Mouse (Mus musculus): ENCODE measurements at regions not wholly inside any gene's neighbourhood (a gene's known extent, or its start where the extent isn't known, plus 50 kb on each side); places are given as distances from the start of the nearest gene placed in this dataset.

GRCm38 (mm10) chr3:149395082-149395481 lies 404.7 kb upstream of the Adgrl2 start:
- no peak for DNase-seq (ENCODE audit: extremely low spot score in 1 of 2, low spot score in 2 of 2)
- intact Hi-C loops (cut with DNase I) = no loop called here

GRCm38 (mm10) chr3:149393317-149394172 lies 403.2 kb upstream of the Adgrl2 start:
- intact Hi-C loops (cut with DNase I) = no loop called here
- no peak for DNase-seq (ENCODE audit: extremely low spot score in 1 of 2, low spot score in 2 of 2)

GRCm38 (mm10) chr3:149392164-149392563 lies 401.8 kb upstream of the Adgrl2 start:
- intact Hi-C loops (cut with DNase I) = no loop called here
- no peak for DNase-seq (ENCODE audit: extremely low spot score in 1 of 2, low spot score in 2 of 2)

GRCm38 (mm10) chr3:149387537-149387936 lies 397.2 kb upstream of the Adgrl2 start:
- intact Hi-C loops (cut with DNase I) = no loop called here
- DNase-seq (ENCODE audit: extremely low spot score in 1 of 2, low spot score in 2 of 2) = no peak

- intact Hi-C loops (cut with DNase I) = no loop called here
- no peak for DNase-seq (ENCODE audit: extremely low spot score in 1 of 2, low spot score in 2 of 2)
These were observed 395.7 kb upstream of the Adgrl2 start for GRCm38 (mm10) chr3:149386027-149386426.

GRCm38 (mm10) chr3:149385336-149385735 lies 395.0 kb upstream of the Adgrl2 start:
- DNase-seq (ENCODE audit: extremely low spot score in 1 of 2, low spot score in 2 of 2) = peak in 1 of 2 experiments; percentile 49
- intact Hi-C loops (cut with DNase I) = no loop called here

GRCm38 (mm10) chr3:149381559-149382245 lies 391.3 kb upstream of the Adgrl2 start:
- DNase-seq (ENCODE audit: extremely low spot score in 1 of 2, low spot score in 2 of 2) = peak; percentile 33 to 47
- intact Hi-C loops (cut with DNase I) = no loop called here

- intact Hi-C loops (cut with DNase I) = no loop called here
- no peak for DNase-seq (ENCODE audit: extremely low spot score in 1 of 2, low spot score in 2 of 2)
These were observed 390.7 kb upstream of the Adgrl2 start for GRCm38 (mm10) chr3:149381051-149381450.

- intact Hi-C loops (cut with DNase I) = no loop called here
- DNase-seq (ENCODE audit: extremely low spot score in 1 of 2, low spot score in 2 of 2) = no peak
These were observed 389.6 kb upstream of the Adgrl2 start for GRCm38 (mm10) chr3:149379866-149380472.

- no peak for DNase-seq (ENCODE audit: extremely low spot score in 1 of 2, low spot score in 2 of 2)
- intact Hi-C loops (cut with DNase I) = no loop called here
These were observed 389.0 kb upstream of the Adgrl2 start for GRCm38 (mm10) chr3:149379249-149379865.

GRCm38 (mm10) chr3:149371439-149371838 lies 381.1 kb upstream of the Adgrl2 start:
- intact Hi-C loops (cut with DNase I) = no loop called here
- no peak for DNase-seq (ENCODE audit: extremely low spot score in 1 of 2, low spot score in 2 of 2)

GRCm38 (mm10) chr3:149370517-149371227 lies 380.3 kb upstream of the Adgrl2 start:
- intact Hi-C loops (cut with DNase I) = no loop called here
- no peak for DNase-seq (ENCODE audit: extremely low spot score in 1 of 2, low spot score in 2 of 2)

GRCm38 (mm10) chr3:149367888-149368287 lies 377.5 kb upstream of the Adgrl2 start:
- no peak for DNase-seq (ENCODE audit: extremely low spot score in 1 of 2, low spot score in 2 of 2)
- intact Hi-C loops (cut with DNase I) = no loop called here

- no peak for DNase-seq (ENCODE audit: extremely low spot score in 1 of 2, low spot score in 2 of 2)
- intact Hi-C loops (cut with DNase I) = no loop called here
These were observed 369.8 kb upstream of the Adgrl2 start for GRCm38 (mm10) chr3:149360164-149360563.

- intact Hi-C loops (cut with DNase I) = no loop called here
- DNase-seq (ENCODE audit: extremely low spot score in 1 of 2, low spot score in 2 of 2) = no peak
These were observed 368.3 kb upstream of the Adgrl2 start for GRCm38 (mm10) chr3:149358570-149359193.

- DNase-seq (ENCODE audit: extremely low spot score in 1 of 2, low spot score in 2 of 2) = no peak
- intact Hi-C loops (cut with DNase I) = no loop called here
These were observed 367.7 kb upstream of the Adgrl2 start for GRCm38 (mm10) chr3:149357903-149358569.

- intact Hi-C loops (cut with DNase I) = no loop called here
- DNase-seq (ENCODE audit: extremely low spot score in 1 of 2, low spot score in 2 of 2) = no peak
These were observed 366.8 kb upstream of the Adgrl2 start for GRCm38 (mm10) chr3:149357121-149357520.

GRCm38 (mm10) chr3:149355362-149355761 lies 365.0 kb upstream of the Adgrl2 start:
- intact Hi-C loops (cut with DNase I) = no loop called here
- no peak for DNase-seq (ENCODE audit: extremely low spot score in 1 of 2, low spot score in 2 of 2)
